Mouse (Mus musculus) liver, adult 2 months (tissue): ENCODE data around the gene Golph3. TPM values are rescaled to one million over a fixed set of nuclear protein-coding genes. Genes with fewer than 3 reads are reported as not detected.

Source experiments
- DNase-seq: peaks from one replicate; pipeline ENCODE4 v3.0.0-alpha.2; 2011; ENCODE audit warnings: low read depth, low spot score; ENCODE audit errors: extremely low read depth
- H3K27ac ChIP-seq: fragments of 200-500 bp; replicated peaks from 2 replicates; pipeline ENCODE4 v1.5.1; 2012; ENCODE audit warnings: low read depth, mild to moderate bottlenecking, control low read depth, inconsistent platforms, low read length; ENCODE audit not compliant: insufficient read depth
- H3K27me3 ChIP-seq: fragments of 200-500 bp; 2 replicates; pipeline ENCODE4 v1.6.1; 2012; ENCODE audit warnings: mild to moderate bottlenecking, moderate library complexity, low read length, inconsistent platforms; ENCODE audit not compliant: control insufficient read depth, insufficient read depth
- H3K36me3 ChIP-seq: fragments of 200-500 bp; 2 replicates; pipeline ENCODE4 v1.6.1; 2012; ENCODE audit warnings: low read length, inconsistent platforms; ENCODE audit not compliant: control insufficient read depth, insufficient read depth
- H3K4me1 ChIP-seq: fragments of 200-500 bp; 2 replicates; pipeline ENCODE4 v1.6.1; 2011; ENCODE audit warnings: low read length; ENCODE audit not compliant: control insufficient read depth, insufficient read depth
- H3K4me3 ChIP-seq: fragments of 200-500 bp; 2 replicates; pipeline ENCODE4 v1.5.1; 2011; ENCODE audit warnings: low read depth, mild to moderate bottlenecking, control low read depth, low read length, moderate library complexity; ENCODE audit not compliant: insufficient read depth
- H3K79me2 ChIP-seq: fragments of 200-500 bp; 2 replicates; pipeline ENCODE4 v1.6.1; 2012; ENCODE audit warnings: inconsistent platforms, mild to moderate bottlenecking, low read length, moderate library complexity; ENCODE audit not compliant: control insufficient read depth, insufficient read depth
- H3K9ac ChIP-seq: fragments of 200-500 bp; 2 replicates; pipeline ENCODE4 v1.6.1; 2012; ENCODE audit warnings: low read depth, mild to moderate bottlenecking, control low read depth, inconsistent platforms, low read length
- CTCF ChIP-seq: fragments of 200-500 bp; IDR thresholded peaks from 2 replicates; pipeline ENCODE4 v1.5.1; 2011; ENCODE audit warnings: low read depth, low read length, control low read depth
- POLR2A ChIP-seq: fragments of 200-500 bp; IDR thresholded peaks from 2 replicates; pipeline ENCODE4 v1.6.1; 2011; ENCODE audit warnings: low read length, control low read depth; ENCODE audit not compliant: insufficient read depth; ENCODE audit errors: extremely low read depth
- WGBS: fragments of 180-500 bp; shearing (Covaris S2); methylation state at CpG from one replicate; pipeline ENCODE4 v1.1.7; 2018; 5-methylcytosine and 5-hydroxymethylcytosine counted together
- polyA plus RNA-seq: library from polyadenylated mRNA; depleted of rRNA; stranded (reverse); fragments of >200 nt; gene quantifications from 2 replicates; pipeline ENCODE4 v1.2.3, GENCODE M21; 2012
- total RNA-seq: library from RNA; depleted of rRNA; stranded (reverse); fragments of >200 nt; gene quantifications from 2 replicates; pipeline ENCODE4 v1.2.3, GENCODE M21; 2014

Gene Golph3
- total and polyA plus RNA-seq, 2 experiments: 49.8 to 52.4 TPM

- Histone ChIP-seq H3K36me3 (no peaks in the 10 kb centered on the region), H3K4me3 (no peak overlapping the region), H3K79me2 (peaks cover 45% of the 10 kb centered on the region), H3K27ac (0 out of 2 replicates have a peak overlapping the region, but pooled peaks have one; percentile 6), H3K27me3 (no peaks in the 10 kb centered on the region), H3K9ac (no peak overlapping the region), H3K4me1 (peaks cover 26% of the 10 kb centered on the region)
- TF ChIP-seq CTCF (no peak), POLR2A (no peak)
- DNase-seq: no peak
Measured at GRCm38 (mm10) chr15:12330892-12331291, 9.6 kb downstream of the Golph3 start.

GRCm38 (mm10) chr15:12331300-12331699 lies 10.1 kb downstream of the Golph3 start:
- no peaks in the 10 kb centered on the region for H3K27me3 ChIP-seq
- 45% methylated on average over 1 of the region's 1 CpGs for WGBS
- DNase-seq: no peak
- H3K4me3 ChIP-seq: no peak overlapping the region
- H3K27ac ChIP-seq: no peak overlapping the region
- H3K9ac ChIP-seq: no peak overlapping the region
- H3K79me2 ChIP-seq: peaks cover 43% of the 10 kb centered on the region
- TF ChIP-seq POLR2A (no peak), CTCF (no peak)
- peaks cover 25% of the 10 kb centered on the region for H3K4me1 ChIP-seq
- H3K36me3 ChIP-seq: no peaks in the 10 kb centered on the region

- H3K4me1 ChIP-seq: peaks cover 22% of the 10 kb centered on the region
- H3K27me3 ChIP-seq: no peaks in the 10 kb centered on the region
- WGBS: 81% methylated on average over 4 of the region's 4 CpGs
- no peak overlapping the region for H3K9ac ChIP-seq
- no peaks in the 10 kb centered on the region for H3K36me3 ChIP-seq
- H3K27ac ChIP-seq: no peak overlapping the region
- H3K79me2 ChIP-seq: peaks cover 32% of the 10 kb centered on the region
- no peak overlapping the region for H3K4me3 ChIP-seq
- TF ChIP-seq POLR2A (no peak), CTCF (no peak)
- DNase-seq: peak; percentile 57
Measured at GRCm38 (mm10) chr15:12334381-12334780, 13.1 kb downstream of the Golph3 start.

DNA sequence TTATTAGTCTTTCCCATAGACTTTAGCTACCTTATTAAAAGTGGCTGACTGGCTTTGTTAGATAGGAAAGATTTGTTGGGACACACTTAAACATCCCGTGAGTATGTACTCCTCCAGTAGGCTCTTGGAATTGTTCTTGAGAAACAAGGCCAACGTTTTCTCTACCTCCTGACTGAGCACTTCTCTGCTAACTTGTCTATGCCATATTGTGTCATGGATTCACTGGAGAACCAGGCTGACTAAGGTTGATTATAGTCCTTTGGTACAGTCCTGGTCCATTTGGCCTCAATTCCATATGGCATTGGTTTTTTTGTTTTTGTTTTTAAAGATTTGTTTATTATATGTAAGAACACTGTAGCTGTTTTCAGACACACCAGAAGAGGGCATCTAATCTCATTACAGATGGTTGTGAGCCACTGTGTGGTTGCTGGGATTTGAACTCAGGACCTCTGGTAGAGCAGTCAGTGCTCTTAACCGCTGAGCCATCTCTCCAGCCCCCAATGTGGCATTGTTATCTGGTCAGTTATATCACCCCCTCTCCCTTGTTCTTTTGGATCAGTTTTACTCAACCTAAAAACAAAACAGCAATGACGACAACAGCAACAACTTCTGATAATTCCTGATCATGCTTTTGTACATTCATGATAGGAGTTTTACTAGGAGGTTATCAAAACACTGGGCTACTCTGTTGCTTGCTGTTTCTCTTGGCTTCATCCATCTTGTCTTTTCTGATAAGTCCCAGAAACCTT lies 16.0 kb downstream of the Golph3 start:
- Histone ChIP-seq H3K27ac (no peak overlapping the region), H3K27me3 (no peaks in the 10 kb centered on the region), H3K36me3 (peaks cover 2% of the 10 kb centered on the region; the same call in 1 of the 2 replicates), H3K79me2 (peaks cover 28% of the 10 kb centered on the region), H3K9ac (no peak overlapping the region), H3K4me1 (peaks cover 8% of the 10 kb centered on the region), H3K4me3 (no peak overlapping the region)
- no peak for DNase-seq
- 80% methylated on average over 4 of the region's 4 CpGs for WGBS
- TF ChIP-seq POLR2A (no peak), CTCF (no peak)

DNA sequence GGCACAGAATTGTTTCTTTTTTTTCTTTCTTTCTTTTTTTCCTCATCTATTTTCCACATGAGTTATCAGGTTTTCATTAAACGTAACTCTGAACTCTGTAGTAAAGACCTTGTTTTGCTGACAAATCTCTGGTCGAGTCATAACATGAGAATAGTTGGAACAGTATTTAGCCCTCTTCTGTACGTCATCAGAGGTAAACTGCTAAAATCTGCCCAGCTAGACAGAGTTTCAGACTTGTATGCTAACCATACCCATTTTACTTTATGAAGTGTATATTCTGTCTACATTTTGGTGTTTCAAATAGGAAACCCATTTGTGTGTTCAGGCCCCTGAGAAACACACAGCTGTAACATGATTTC lies 16.5 kb downstream of the Golph3 start:
- Histone ChIP-seq H3K36me3 (peaks cover 2% of the 10 kb centered on the region; the same call in 1 of the 2 replicates), H3K4me3 (no peak overlapping the region), H3K27me3 (no peaks in the 10 kb centered on the region), H3K79me2 (peaks cover 28% of the 10 kb centered on the region), H3K4me1 (peaks cover 8% of the 10 kb centered on the region), H3K27ac (no peak overlapping the region), H3K9ac (no peak overlapping the region)
- no peak for DNase-seq
- no peak for TF ChIP-seq CTCF
- TF ChIP-seq POLR2A: no peak
- WGBS: 70% methylated on average over 3 of the region's 3 CpGs

DNA sequence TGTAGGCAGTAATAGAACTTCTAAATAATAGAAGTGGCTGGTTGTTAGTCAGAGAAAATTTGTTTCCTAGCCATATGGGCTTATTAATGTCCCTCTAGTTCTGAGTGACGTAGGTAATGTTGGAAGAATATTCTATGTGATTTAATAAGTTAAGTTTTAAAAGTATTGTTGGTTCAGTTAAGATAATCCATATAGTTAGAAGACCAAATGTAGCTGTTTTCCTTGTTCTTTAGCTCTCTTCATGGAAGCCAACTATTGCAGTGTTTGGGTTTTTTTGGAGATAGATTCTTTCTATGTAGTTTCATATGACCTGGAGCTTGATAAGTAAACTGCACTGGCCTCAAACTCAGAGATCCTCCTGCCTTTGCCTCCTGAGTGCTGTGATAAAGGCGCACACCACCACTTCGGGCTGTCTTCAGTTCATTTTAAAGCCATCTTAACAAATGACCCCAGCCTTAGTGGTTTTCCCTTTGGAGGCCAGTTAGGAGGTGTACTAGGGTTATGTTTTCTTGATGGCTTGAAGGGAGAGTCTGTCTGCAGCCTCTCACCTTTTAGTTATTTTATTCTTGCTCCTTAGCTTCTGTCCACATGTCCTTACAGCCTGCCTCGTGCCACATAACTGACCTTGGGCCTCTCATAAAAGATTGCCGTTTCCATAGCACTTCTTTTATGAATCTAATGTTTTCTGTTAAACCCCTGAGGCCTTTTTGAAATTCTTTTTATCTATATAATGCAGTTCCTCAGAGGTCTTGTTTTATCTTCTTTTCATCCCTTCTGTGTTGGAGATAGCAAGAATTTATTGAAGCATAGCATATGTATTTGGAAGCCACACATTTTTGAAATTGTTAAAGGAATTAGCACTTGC lies 19.5 kb downstream of the Golph3 start:
- H3K9ac ChIP-seq: no peak overlapping the region
- TF ChIP-seq CTCF (no peak), POLR2A (no peak)

More for the DNA sequence above, 19.5 kb downstream of the Golph3 start:
- WGBS: 86% methylated on average over 5 of the region's 5 CpGs
- H3K36me3 ChIP-seq: peaks cover 11% of the 10 kb centered on the region
- no peak overlapping the region for H3K4me3 ChIP-seq
- H3K27me3 ChIP-seq: no peaks in the 10 kb centered on the region
- no peak overlapping the region for H3K27ac ChIP-seq
- peaks cover 18% of the 10 kb centered on the region for H3K79me2 ChIP-seq
- no peak for DNase-seq
- no peaks in the 10 kb centered on the region; the same call in 1 of the 2 replicates for H3K4me1 ChIP-seq
